Mouse (Mus musculus) stomach, postnatal 0 days (tissue): ENCODE data around the gene Rnf217.

Source experiments
- CTCF ChIP-seq: IDR thresholded peaks from 2 replicates; pipeline ENCODE4 v1.5.1; 2016; ENCODE audit warnings: antibody characterized with exemption, low read depth, mild to moderate bottlenecking, moderate library complexity
- EP300 ChIP-seq: optimal IDR thresholded peaks from 2 replicates; pipeline ENCODE3; 2016; ENCODE audit warnings: antibody characterized with exemption

DNA sequence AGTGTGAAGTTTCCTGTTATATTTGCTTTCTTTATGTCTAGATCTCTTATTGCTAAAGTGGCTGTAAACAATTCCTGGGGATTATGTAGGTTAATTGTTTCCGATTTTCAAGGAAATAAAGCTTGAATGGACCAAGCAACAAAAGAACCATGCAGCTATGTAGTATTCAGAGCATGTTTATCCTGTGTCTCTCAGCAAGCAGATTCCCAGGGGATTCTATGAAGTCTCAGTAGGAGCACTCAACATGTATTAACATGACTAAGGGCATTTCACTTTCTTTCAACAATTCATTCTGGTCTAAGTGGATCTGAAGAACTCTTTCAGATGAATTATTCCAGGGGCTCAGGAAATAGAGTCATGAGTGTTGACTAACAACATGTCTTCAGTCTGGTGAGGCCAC is 37.1 kb upstream of the Rnf217 start:
- no peak for TF ChIP-seq EP300
- no peak for TF ChIP-seq CTCF
